Mouse (Mus musculus) left cerebral cortex, adult 2 months (tissue): ENCODE results near the gene Elp4. TPM values are rescaled to one million over a fixed set of nuclear protein-coding genes. Genes with fewer than 3 reads are reported as not detected.

Experiments
- DNase-seq, 2 experiments: peaks; one replicate each; pipeline ENCODE4 v3.0.0; 2021 to 2022; ENCODE audit warnings: low spot score in 2 of 2, mixed read lengths in 1 of 2; ENCODE audit errors: extremely low spot score in 1 of 2
- H3K27ac ChIP-seq: fragments of 200-600 bp; 2 replicates; pipeline ENCODE4 v1.8.1; 2022
- H3K4me3 ChIP-seq: fragments of 200-600 bp; 2 replicates; pipeline ENCODE4 v1.8.1; 2022
- CTCF ChIP-seq: fragments of 200-600 bp; IDR thresholded peaks from 2 replicates; pipeline ENCODE4 v1.8.1; 2022; ENCODE audit warnings: antibody characterized with exemption, mild to moderate bottlenecking, moderate library complexity
- intact Hi-C: fragments of 180-260 bp; cut with DNase I; formaldehyde crosslinking; loops from one replicate; pipeline ENCODE4 v1.15.1; 2025
- total RNA-seq, 2 experiments: library from RNA; stranded (reverse); gene quantifications; 2 replicates each; pipeline ENCODE4 v1.2.3; 2021

Elp4 gene
- total RNA-seq, 2 experiments from 2014 or later, result 18.8 to 19.5 TPM

- intact Hi-C loops, result loop anchor here (5.0 kb wide), 2 partner anchors 116 to 559 kb away; partner anchors contain the start of gene Wt1
- Histone ChIP-seq H3K4me3 (no peak overlapping the region), H3K27ac (no peak overlapping the region)
- DNase-seq, result no peak
- no peak for TF ChIP-seq CTCF
Measured at GRCm38 (mm10) chr2:105686363-105687316, 217.7 kb downstream of the Elp4 start.

- H3K4me3 ChIP-seq, result no peak overlapping the region
- no peak for TF ChIP-seq CTCF
- intact Hi-C loops, result loop anchor here (5.0 kb wide), 2 partner anchors 117 to 558 kb away; partner anchors contain the start of gene Wt1
Measured at GRCm38 (mm10) chr2:105685651-105686050, 218.7 kb downstream of the Elp4 start.

GRCm38 (mm10) chr2:105684991-105685650 lies 219.2 kb downstream of the Elp4 start:
- DNase-seq, result no peak
- Histone ChIP-seq H3K27ac (no peak overlapping the region), H3K4me3 (no peak overlapping the region)
- intact Hi-C loops, result loop anchor here (5.0 kb wide), 2 partner anchors 117 to 558 kb away; partner anchors contain the start of gene Wt1
- no peak for TF ChIP-seq CTCF

More at GRCm38 (mm10) chr2:105685651-105686050, 218.7 kb downstream of the Elp4 start:
- no peak for DNase-seq
- H3K27ac ChIP-seq, result no peak overlapping the region

- DNase-seq, result no peak
- intact Hi-C loops, result no loop called here
- Histone ChIP-seq H3K27ac (no peak overlapping the region), H3K4me3 (no peak overlapping the region)
- no peak for TF ChIP-seq CTCF
Measured at GRCm38 (mm10) chr2:105683771-105684410, 220.5 kb downstream of the Elp4 start.

- no peak overlapping the region for H3K4me3 ChIP-seq
- intact Hi-C loops, result no loop called here
- no peak for TF ChIP-seq CTCF
- H3K27ac ChIP-seq, result no peak overlapping the region
- no peak for DNase-seq
Measured at GRCm38 (mm10) chr2:105682634-105683351, 221.6 kb downstream of the Elp4 start.

- no peak for DNase-seq
- intact Hi-C loops, result no loop called here
- Histone ChIP-seq H3K4me3 (no peak overlapping the region), H3K27ac (no peak overlapping the region)
- TF ChIP-seq CTCF, result no peak
Measured at GRCm38 (mm10) chr2:105682011-105682501, 222.3 kb downstream of the Elp4 start.

GRCm38 (mm10) chr2:105680999-105681710 lies 223.2 kb downstream of the Elp4 start:
- intact Hi-C loops, result no loop called here
- no peak for TF ChIP-seq CTCF
- no peak for DNase-seq
- no peak overlapping the region for H3K27ac ChIP-seq
- no peak overlapping the region for H3K4me3 ChIP-seq

GRCm38 (mm10) chr2:105680146-105680998 lies 224.0 kb downstream of the Elp4 start:
- TF ChIP-seq CTCF, result no peak
- no peak overlapping the region for H3K27ac ChIP-seq
- DNase-seq, result no peak
- no peak overlapping the region for H3K4me3 ChIP-seq
- intact Hi-C loops, result no loop called here

GRCm38 (mm10) chr2:105679331-105679730 lies 225.0 kb downstream of the Elp4 start:
- intact Hi-C loops, result loop anchor here (5.0 kb wide), 1 partner anchor 323 kb away; the partner anchor contains the start of gene Dnajc24
- H3K4me3 ChIP-seq, result no peak overlapping the region
- TF ChIP-seq CTCF, result no peak
- H3K27ac ChIP-seq, result no peak overlapping the region
- DNase-seq, result no peak
